Mouse (Mus musculus): ENCODE measurements around the gene Adam11. TPM values are rescaled to one million over a fixed set of nuclear protein-coding genes. Genes with fewer than 3 reads are reported as not detected.
A peak's percentile ranks its signal among the peaks of the same experiment; 100 is the strongest.

Adam11 gene
- polyA plus RNA-seq, 1 experiment = 30.2 TPM

- H3K27me3 ChIP-seq (ENCODE audit: control insufficient read depth, insufficient read depth, low read length) = no peaks in the 10 kb centered on the region; the same call in 1 of the 2 replicates
- H3K4me1 ChIP-seq (replicated peaks; ENCODE audit: control insufficient read depth, insufficient read depth, low read length) = peaks cover 9% of the 10 kb centered on the region
- no peak overlapping the region for H3K27ac ChIP-seq (ENCODE audit: control insufficient read depth, insufficient read depth, low read length)
- no peaks in the 10 kb centered on the region for H3K36me3 ChIP-seq (ENCODE audit: control insufficient read depth, insufficient read depth, low read length)
- WGBS = 3% methylated on average over 46 of the region's 46 CpGs
- peak; percentile 82 for DNase-seq
- TF ChIP-seq CTCF (IDR thresholded peaks at IDR 0.05; ENCODE audit: borderline replicate concordance, control insufficient read depth, extremely low read depth, insufficient read depth, low read length, poor library complexity) = peak; percentile 96; the same call in 1 of the 2 replicates
- no peak for TF ChIP-seq POLR2A (IDR thresholded peaks at IDR 0.05; ENCODE audit: control insufficient read depth, extremely low read depth, insufficient read depth, low read length, poor library complexity)
- H3K4me3 ChIP-seq (ENCODE audit: control insufficient read depth, insufficient read depth, low read length) = peak overlapping the region; percentile 24
Measured at GRCm38 (mm10) chr11:102773713-102774611, 12.7 kb downstream of the Adam11 start.

- Histone ChIP-seq H3K4me1 (replicated peaks; ENCODE audit: control insufficient read depth, insufficient read depth, low read length) (peaks cover 9% of the 10 kb centered on the region), H3K27ac (ENCODE audit: control insufficient read depth, insufficient read depth, low read length) (no peak overlapping the region), H3K27me3 (ENCODE audit: control insufficient read depth, insufficient read depth, low read length) (no peaks in the 10 kb centered on the region; the same call in 1 of the 2 replicates), H3K36me3 (ENCODE audit: control insufficient read depth, insufficient read depth, low read length) (no peaks in the 10 kb centered on the region), H3K4me3 (ENCODE audit: control insufficient read depth, insufficient read depth, low read length) (peak overlapping the region; percentile 24)
- TF ChIP-seq POLR2A (IDR thresholded peaks at IDR 0.05; ENCODE audit: control insufficient read depth, extremely low read depth, insufficient read depth, low read length, poor library complexity) = no peak
- TF ChIP-seq CTCF (IDR thresholded peaks at IDR 0.05; ENCODE audit: borderline replicate concordance, control insufficient read depth, extremely low read depth, insufficient read depth, low read length, poor library complexity) = no peak
- 5% methylated on average over 25 of the region's 25 CpGs for WGBS
- peak; percentile 63 for DNase-seq
Measured at GRCm38 (mm10) chr11:102774621-102775141, 13.4 kb downstream of the Adam11 start.

GRCm38 (mm10) chr11:102777598-102777997 is 16.4 kb downstream of the Adam11 start:
- H3K4me3 ChIP-seq (ENCODE audit: control insufficient read depth, insufficient read depth, low read length) = no peak overlapping the region
- no peaks in the 10 kb centered on the region; the same call in 1 of the 2 replicates for H3K27me3 ChIP-seq (ENCODE audit: control insufficient read depth, insufficient read depth, low read length)
- peaks cover 9% of the 10 kb centered on the region for H3K4me1 ChIP-seq (replicated peaks; ENCODE audit: control insufficient read depth, insufficient read depth, low read length)
- no peak overlapping the region for H3K27ac ChIP-seq (ENCODE audit: control insufficient read depth, insufficient read depth, low read length)
- TF ChIP-seq POLR2A (IDR thresholded peaks at IDR 0.05; ENCODE audit: control insufficient read depth, extremely low read depth, insufficient read depth, low read length, poor library complexity) (no peak), CTCF (IDR thresholded peaks at IDR 0.05; ENCODE audit: borderline replicate concordance, control insufficient read depth, extremely low read depth, insufficient read depth, low read length, poor library complexity) (no peak)
- 82% methylated on average over 21 of the region's 21 CpGs for WGBS
- H3K36me3 ChIP-seq (ENCODE audit: control insufficient read depth, insufficient read depth, low read length) = no peaks in the 10 kb centered on the region
- DNase-seq = no peak

- no peak overlapping the region for H3K27ac ChIP-seq (ENCODE audit: control insufficient read depth, insufficient read depth, low read length)
- H3K4me3 ChIP-seq (ENCODE audit: control insufficient read depth, insufficient read depth, low read length) = no peak overlapping the region
- TF ChIP-seq POLR2A (IDR thresholded peaks at IDR 0.05; ENCODE audit: control insufficient read depth, extremely low read depth, insufficient read depth, low read length, poor library complexity) (no peak), CTCF (IDR thresholded peaks at IDR 0.05; ENCODE audit: borderline replicate concordance, control insufficient read depth, extremely low read depth, insufficient read depth, low read length, poor library complexity) (no peak)
- H3K36me3 ChIP-seq (ENCODE audit: control insufficient read depth, insufficient read depth, low read length) = no peaks in the 10 kb centered on the region
- 93% methylated on average over 14 of the region's 14 CpGs for WGBS
- H3K4me1 ChIP-seq (replicated peaks; ENCODE audit: control insufficient read depth, insufficient read depth, low read length) = peaks cover 9% of the 10 kb centered on the region
- H3K27me3 ChIP-seq (ENCODE audit: control insufficient read depth, insufficient read depth, low read length) = no peaks in the 10 kb centered on the region; the same call in 1 of the 2 replicates
- DNase-seq = no peak
Measured at GRCm38 (mm10) chr11:102778165-102778564, 16.9 kb downstream of the Adam11 start.

- H3K36me3 ChIP-seq (ENCODE audit: control insufficient read depth, insufficient read depth, low read length) = no peaks in the 10 kb centered on the region
- H3K27ac ChIP-seq (ENCODE audit: control insufficient read depth, insufficient read depth, low read length) = no peak overlapping the region
- H3K4me3 ChIP-seq (ENCODE audit: control insufficient read depth, insufficient read depth, low read length) = no peak overlapping the region
- no peak for DNase-seq
- H3K27me3 ChIP-seq (ENCODE audit: control insufficient read depth, insufficient read depth, low read length) = no peaks in the 10 kb centered on the region; the same call in 1 of the 2 replicates
- WGBS = 76% methylated on average over 5 of the region's 5 CpGs
- peaks cover 9% of the 10 kb centered on the region for H3K4me1 ChIP-seq (replicated peaks; ENCODE audit: control insufficient read depth, insufficient read depth, low read length)
- TF ChIP-seq CTCF (IDR thresholded peaks at IDR 0.05; ENCODE audit: borderline replicate concordance, control insufficient read depth, extremely low read depth, insufficient read depth, low read length, poor library complexity) = no peak
- no peak for TF ChIP-seq POLR2A (IDR thresholded peaks at IDR 0.05; ENCODE audit: control insufficient read depth, extremely low read depth, insufficient read depth, low read length, poor library complexity)
Measured at GRCm38 (mm10) chr11:102778597-102778996, 17.4 kb downstream of the Adam11 start.

GRCm38 (mm10) chr11:102779081-102779638 is 17.9 kb downstream of the Adam11 start:
- no peaks in the 10 kb centered on the region; the same call in 1 of the 2 replicates for H3K27me3 ChIP-seq (ENCODE audit: control insufficient read depth, insufficient read depth, low read length)
- DNase-seq = no peak
- TF ChIP-seq POLR2A (IDR thresholded peaks at IDR 0.05; ENCODE audit: control insufficient read depth, extremely low read depth, insufficient read depth, low read length, poor library complexity) (no peak), CTCF (IDR thresholded peaks at IDR 0.05; ENCODE audit: borderline replicate concordance, control insufficient read depth, extremely low read depth, insufficient read depth, low read length, poor library complexity) (no peak)
- no peaks in the 10 kb centered on the region for H3K36me3 ChIP-seq (ENCODE audit: control insufficient read depth, insufficient read depth, low read length)
- no peak overlapping the region for H3K27ac ChIP-seq (ENCODE audit: control insufficient read depth, insufficient read depth, low read length)
- H3K4me1 ChIP-seq (replicated peaks; ENCODE audit: control insufficient read depth, insufficient read depth, low read length) = peaks cover 7% of the 10 kb centered on the region
- no peak overlapping the region for H3K4me3 ChIP-seq (ENCODE audit: control insufficient read depth, insufficient read depth, low read length)
- 90% methylated on average over 8 of the region's 8 CpGs for WGBS

Data from thymus, adult 2 months (tissue).